Mouse (Mus musculus): ENCODE results near the gene Tkt.

Tkt gene

DNA sequence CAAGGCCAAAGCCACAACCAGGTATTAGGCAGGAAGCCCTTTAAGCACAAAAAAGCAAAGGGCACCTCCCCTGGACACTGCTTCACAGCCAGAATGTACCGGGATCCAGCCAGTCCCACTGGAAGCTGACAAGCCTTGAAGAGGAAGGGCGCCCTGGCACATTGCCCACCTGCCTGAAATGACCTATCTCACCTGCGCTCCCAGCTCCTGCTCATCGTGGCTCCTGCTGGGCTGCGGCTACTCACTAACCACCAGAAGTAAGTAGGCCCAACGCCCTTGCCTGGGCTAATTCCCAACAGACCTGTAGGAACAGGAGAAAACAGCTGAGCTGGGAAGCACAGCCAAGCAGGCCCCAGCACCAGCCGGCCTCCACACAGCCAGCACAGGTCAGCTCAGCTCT, 74.0 kb downstream of the Tkt start:
- DNase-seq (ENCODE audit: low spot score in 2 of 2), result no peak

DNA sequence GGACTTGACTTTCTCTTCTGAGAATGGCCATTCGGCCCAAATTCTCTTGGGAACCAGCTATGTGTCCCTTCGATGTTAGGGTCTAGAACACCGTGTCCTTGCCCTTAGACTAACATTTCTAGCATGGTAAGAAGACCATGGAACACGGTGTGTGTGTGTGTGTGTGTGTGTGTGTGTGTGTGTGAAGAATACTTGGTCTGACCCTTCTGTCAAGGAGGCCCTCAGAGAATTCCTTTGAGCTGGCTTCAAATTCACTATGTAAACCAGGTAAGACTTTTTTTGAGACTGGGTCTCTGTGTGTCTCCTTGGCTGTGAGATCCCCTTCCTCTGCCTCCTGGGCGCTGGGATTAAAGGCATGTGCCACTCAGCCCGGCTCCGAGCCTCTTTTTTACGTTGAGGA, 74.4 kb downstream of the Tkt start:
- no peak for DNase-seq (ENCODE audit: low spot score in 2 of 2)
